Mouse (Mus musculus): ENCODE data around the gene St7l.

The St7l gene

DNA sequence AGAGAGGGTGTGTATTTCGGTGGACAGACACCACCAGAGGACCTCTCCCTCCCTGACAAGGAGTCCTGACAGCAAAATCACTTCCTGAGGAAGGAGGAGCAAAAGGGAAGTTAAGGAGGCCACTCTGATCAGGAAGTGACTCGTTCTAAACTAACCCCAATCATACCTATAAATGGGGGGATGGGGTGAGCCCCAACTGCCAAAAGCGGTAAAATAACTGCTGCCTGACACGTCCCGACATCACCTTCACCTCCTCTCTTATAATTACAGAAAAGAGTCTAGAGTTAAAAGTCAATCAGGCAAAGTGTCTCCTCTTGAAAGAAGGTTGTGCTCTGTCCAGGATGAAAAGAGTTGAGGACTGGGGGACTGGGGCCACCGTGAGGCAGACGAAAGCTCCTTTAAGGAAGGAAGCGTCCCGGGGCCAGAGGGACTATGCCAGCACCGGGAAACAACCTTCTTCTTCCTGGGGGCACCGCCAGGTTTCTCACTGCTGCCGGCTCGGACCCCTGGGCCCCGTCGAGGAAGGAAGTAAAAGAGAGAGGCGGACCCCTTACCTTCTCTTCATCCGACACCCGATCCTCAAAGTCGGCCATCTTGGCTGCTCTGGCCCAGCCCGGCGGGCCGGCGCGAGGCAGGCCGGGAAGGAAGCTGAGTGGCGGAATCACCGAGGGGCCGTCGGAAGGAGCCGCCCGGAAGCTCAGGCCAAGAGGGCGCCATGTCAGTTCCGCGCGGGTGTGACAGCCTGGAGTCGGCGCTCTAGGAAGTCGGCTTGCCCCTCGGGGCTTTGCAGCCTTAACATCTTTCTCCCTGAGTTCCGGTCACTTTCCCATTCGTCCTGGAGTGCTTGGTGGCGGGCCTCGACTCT lies at the start of gene St7l, which contains the start of gene Capza1:
Gene St7l, plus strand, starts transcription at position 220 of the 865 bp plus-strand sequence.
Gene Capza1, minus strand, starts transcription at position 720 of the 865 bp plus-strand sequence.
- in situ Hi-C loops (cut with MboI; ENCODE audit: unreplicated experiment in 2 of 2), result loop anchor here in 1 of 2 experiments (10.0 kb wide), 3 partner anchors 201 to 1031 kb away; partner anchors contain the start of genes 4930564D02Rik and Ddx20

DNA sequence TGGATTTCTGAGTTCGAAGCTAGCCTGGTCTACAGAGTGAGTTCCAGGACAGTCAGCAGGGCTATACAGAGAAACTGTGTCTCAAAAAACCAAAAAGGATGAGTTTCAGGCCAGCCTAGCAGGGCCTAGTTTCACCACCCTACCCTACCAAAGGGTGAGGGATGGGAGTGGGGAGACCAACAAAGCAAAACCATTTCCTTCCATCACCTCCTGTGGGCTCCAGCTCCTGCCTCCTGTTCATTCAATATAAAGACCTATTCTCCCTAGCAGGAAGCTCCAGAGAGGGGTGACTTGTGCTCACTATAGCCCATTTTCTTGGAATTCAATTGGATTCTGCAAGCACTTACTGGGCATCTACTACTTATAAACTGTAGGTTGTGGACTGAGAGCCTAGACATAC lies 49.1 kb upstream of the St7l start:
- in situ Hi-C loops (cut with MboI; ENCODE audit: unreplicated experiment in 2 of 2), result no loop called here

DNA sequence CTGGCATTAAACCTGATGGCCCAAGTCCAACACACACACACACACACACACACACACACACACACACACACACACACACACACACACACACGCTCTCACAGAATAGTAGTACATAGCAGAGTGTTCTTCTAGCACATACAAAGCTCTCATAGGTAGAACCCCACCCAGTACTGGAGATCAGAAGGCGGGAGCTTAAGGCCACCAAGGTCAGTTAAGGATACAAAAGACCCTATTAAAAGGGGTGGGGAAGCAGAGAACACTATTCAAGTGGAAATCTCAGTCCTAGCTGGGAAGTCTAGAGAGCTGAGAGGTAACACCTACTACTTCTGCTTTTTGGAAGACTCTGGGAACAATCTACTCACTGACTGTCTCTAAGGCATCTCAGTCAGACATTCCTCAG lies 48.5 kb upstream of the St7l start:
- in situ Hi-C loops (cut with MboI; ENCODE audit: unreplicated experiment in 2 of 2), result no loop called here

- in situ Hi-C loops (cut with MboI; ENCODE audit: unreplicated experiment in 2 of 2), result no loop called here
Measured at GRCm38 (mm10) chr3:104816130-104816529, 47.7 kb upstream of the St7l start.

- in situ Hi-C loops (cut with MboI; ENCODE audit: unreplicated experiment in 2 of 2), result no loop called here
Measured at GRCm38 (mm10) chr3:104817481-104817990, 46.3 kb upstream of the St7l start.

GRCm38 (mm10) chr3:104817991-104818748 lies 45.6 kb upstream of the St7l start, which contains the start of gene Mov10:
Gene Mov10, minus strand, starts transcription at chr3:104818563.
- in situ Hi-C loops (cut with MboI; ENCODE audit: unreplicated experiment in 2 of 2), result no loop called here

- in situ Hi-C loops (cut with MboI; ENCODE audit: unreplicated experiment in 2 of 2), result no loop called here
Measured at GRCm38 (mm10) chr3:104818749-104819134, 45.1 kb upstream of the St7l start.

DNA sequence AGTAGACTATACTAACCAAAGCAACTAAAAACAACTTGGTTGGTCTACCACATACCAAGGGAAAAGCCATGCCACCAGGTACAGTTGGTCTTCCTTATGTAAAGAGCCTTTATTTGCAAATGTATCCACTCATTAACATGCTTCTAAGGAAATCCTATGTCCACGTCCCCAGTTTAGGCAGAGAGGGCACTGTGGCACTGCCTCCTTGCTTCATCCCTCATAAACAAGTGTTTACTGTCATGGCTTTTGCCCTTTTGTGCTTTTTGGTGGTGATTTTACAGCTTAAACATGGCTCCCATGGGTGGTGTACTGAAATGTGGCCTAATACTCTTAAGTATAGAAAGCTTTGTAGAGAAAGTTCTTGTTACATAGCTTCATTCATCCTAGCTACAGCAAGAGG lies 43.4 kb upstream of the St7l start:
- in situ Hi-C loops (cut with MboI; ENCODE audit: unreplicated experiment in 2 of 2), result no loop called here

- in situ Hi-C loops (cut with MboI; ENCODE audit: unreplicated experiment in 2 of 2), result no loop called here
Measured at GRCm38 (mm10) chr3:104822413-104822812, 41.4 kb upstream of the St7l start.

- in situ Hi-C loops (cut with MboI; ENCODE audit: unreplicated experiment in 2 of 2), result loop anchor here in 1 of 2 experiments (25.0 kb wide), 1 partner anchor 1798 kb away; no protein-coding TSS in a partner anchor
Measured at GRCm38 (mm10) chr3:104835797-104836196, 28.0 kb upstream of the St7l start.

DNA sequence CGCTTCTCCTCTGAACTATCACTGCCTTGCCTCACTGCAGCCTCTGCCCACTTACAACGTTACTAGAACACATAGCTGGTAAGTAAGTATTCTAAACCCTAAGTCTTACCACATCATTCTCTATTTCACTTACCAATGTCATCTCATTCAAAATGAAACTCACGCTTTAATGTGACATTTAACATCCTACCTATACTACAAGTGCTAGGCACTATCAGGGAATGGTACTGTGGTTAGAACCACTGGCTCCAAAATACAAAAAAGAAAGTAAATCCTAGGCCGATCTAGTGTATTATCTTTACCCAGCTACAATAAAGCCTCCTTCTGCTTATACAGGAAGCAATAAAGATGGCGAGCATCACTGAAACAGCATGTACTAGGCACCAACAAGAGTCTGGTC lies 22.8 kb upstream of the St7l start:
- in situ Hi-C loops (cut with MboI; ENCODE audit: unreplicated experiment in 2 of 2), result loop anchor here in 1 of 2 experiments (25.0 kb wide), 1 partner anchor 1804 kb away; no protein-coding TSS in a partner anchor

GRCm38 (mm10) chr3:104846601-104847000 lies 17.2 kb upstream of the St7l start:
- in situ Hi-C loops (cut with MboI; ENCODE audit: unreplicated experiment in 2 of 2), result loop anchor here in 1 of 2 experiments (25.0 kb wide), 1 partner anchor 1809 kb away; no protein-coding TSS in a partner anchor

- in situ Hi-C loops (cut with MboI; ENCODE audit: unreplicated experiment in 2 of 2), result no loop called here
Measured at GRCm38 (mm10) chr3:104854465-104854864, 9.3 kb upstream of the St7l start.

- in situ Hi-C loops (cut with MboI; ENCODE audit: unreplicated experiment in 2 of 2), result no loop called here
Measured at GRCm38 (mm10) chr3:104854866-104855265, 8.9 kb upstream of the St7l start.

GRCm38 (mm10) chr3:104856106-104856505 lies 7.7 kb upstream of the St7l start:
- in situ Hi-C loops (cut with MboI; ENCODE audit: unreplicated experiment in 2 of 2), result no loop called here

- in situ Hi-C loops (cut with MboI; ENCODE audit: unreplicated experiment in 2 of 2), result no loop called here
Measured at GRCm38 (mm10) chr3:104858560-104858959, 5.2 kb upstream of the St7l start.

- in situ Hi-C loops (cut with MboI; ENCODE audit: unreplicated experiment in 2 of 2), result loop anchor here in 1 of 2 experiments (5.0 to 10.0 kb wide), 4 partner anchors 92 to 1030 kb away; partner anchors contain the start of genes 4930564D02Rik and Ddx20
Measured at GRCm38 (mm10) chr3:104864651-104865340, 991 bp downstream of the St7l start.

GRCm38 (mm10) chr3:104865341-104865788 lies 1.6 kb downstream of the St7l start:
- in situ Hi-C loops (cut with MboI; ENCODE audit: unreplicated experiment in 2 of 2), result loop anchor here in 1 of 2 experiments (5.0 to 10.0 kb wide), 4 partner anchors 93 to 1029 kb away; partner anchors contain the start of genes 4930564D02Rik and Ddx20

GRCm38 (mm10) chr3:104866674-104867073 lies 2.9 kb downstream of the St7l start:
- in situ Hi-C loops (cut with MboI; ENCODE audit: unreplicated experiment in 2 of 2), result loop anchor here in 1 of 2 experiments (5.0 to 10.0 kb wide), 4 partner anchors 94 to 1028 kb away; partner anchors contain the start of genes 4930564D02Rik and Ddx20

DNA sequence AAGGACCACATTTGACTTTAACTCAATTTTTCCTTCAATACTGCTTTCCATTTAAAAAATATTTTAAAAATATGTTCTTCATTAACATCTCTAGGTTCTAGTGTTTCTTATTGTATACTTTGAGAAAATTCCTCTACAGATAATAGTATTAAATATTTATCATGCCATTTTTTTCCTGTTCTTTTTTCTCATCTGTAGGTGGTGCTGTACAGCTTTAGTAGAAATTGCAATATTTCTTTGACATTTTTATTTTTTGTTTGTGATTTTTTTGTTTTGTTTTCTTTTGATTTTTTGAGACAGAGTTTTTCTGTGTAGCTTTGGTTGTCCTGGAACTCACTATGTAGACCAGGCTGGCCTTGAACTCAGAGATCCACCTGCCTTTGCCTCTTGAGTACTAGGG lies 5.8 kb downstream of the St7l start:
- in situ Hi-C loops (cut with MboI; ENCODE audit: unreplicated experiment in 2 of 2), result loop anchor here (5.0 to 10.0 kb wide), 7 partner anchors 95 to 1025 kb away; partner anchors contain the start of genes 4930564D02Rik (in 1 of the 2), Ddx20 (in 1 of the 2) and Wnt2b (in 1 of the 2)

All from v-Abl transformed pro-B cells (cell line).